Mouse (Mus musculus) intestine, embryonic 16.5 days (tissue): ENCODE measurements around the gene Prss54. TPM values are rescaled to one million over a fixed set of nuclear protein-coding genes. Genes with fewer than 3 reads are reported as not detected.

Experiments
- ATAC-seq: fragments of 200-750 bp; cut with Nextera tagmentation; 2 replicates; pipeline ENCODE4 v1.8.0; 2017; ENCODE audit warnings: moderate TSS enrichment, moderate library complexity
- H3K27ac ChIP-seq: fragments of 300-500 bp; sonication (generic); 2 replicates; pipeline ENCODE4 v1.5.1; 2014; ENCODE audit warnings: mild to moderate bottlenecking, low read length
- H3K27me3 ChIP-seq: fragments of 300-500 bp; sonication (generic); replicated peaks from 2 replicates; pipeline ENCODE4 v1.6.1; 2014; ENCODE audit warnings: low read length, control low read depth, mixed read lengths; ENCODE audit not compliant: control insufficient read depth, insufficient read depth
- H3K36me3 ChIP-seq: fragments of 300-500 bp; sonication (generic); 2 replicates; pipeline ENCODE4 v1.6.1; 2014; ENCODE audit warnings: low read length, control low read depth; ENCODE audit not compliant: control insufficient read depth, insufficient read depth
- H3K4me1 ChIP-seq: fragments of 300-500 bp; sonication (generic); 2 replicates; pipeline ENCODE4 v1.6.1; 2014; ENCODE audit warnings: low read length, control low read depth, mixed read lengths; ENCODE audit not compliant: control insufficient read depth, insufficient read depth
- H3K4me2 ChIP-seq: fragments of 300-500 bp; sonication (generic); 2 replicates; pipeline ENCODE4 v1.6.1; 2014; ENCODE audit warnings: low read depth, low read length, control low read depth
- H3K4me3 ChIP-seq: fragments of 300-500 bp; sonication (generic); 2 replicates; pipeline ENCODE4 v1.5.1; 2014; ENCODE audit warnings: mild to moderate bottlenecking, low read length
- H3K9ac ChIP-seq: fragments of 300-500 bp; sonication (generic); 2 replicates; pipeline ENCODE4 v1.6.1; 2014; ENCODE audit warnings: low read depth, low read length
- H3K9me3 ChIP-seq: fragments of 300-500 bp; sonication (generic); 2 replicates; pipeline ENCODE4 v1.6.1; 2016; ENCODE audit warnings: low read length, control low read depth; ENCODE audit not compliant: control insufficient read depth
- WGBS: fragments of 180-500 bp; shearing (Covaris S2); extraction: QIAGEN DNeasy Blood & Tissue Kit; methylation state at CpG from one replicate; pipeline ENCODE4 v1.1.7; 2014; 5-methylcytosine and 5-hydroxymethylcytosine counted together
- polyA plus RNA-seq: library from polyadenylated mRNA; unstranded; fragments of >200 nt; fragmentation: Nextera tagmentation; extraction: Ambion mirVana; gene quantifications from 2 replicates; pipeline ENCODE4 v1.2.1, GENCODE M21; 2015

Prss54 gene
- polyA plus RNA-seq, 1 experiment from 2014 or later: not detected

GRCm38 (mm10) chr8:95573146-95573545 lies 3.0 kb downstream of the Prss54 start:
- H3K36me3 ChIP-seq: no peaks in the 10 kb centered on the region
- H3K9me3 ChIP-seq: no peaks in the 10 kb centered on the region
- 85% methylated on average over 5 of the region's 5 CpGs for WGBS
- H3K27ac ChIP-seq: no peak overlapping the region
- no peak overlapping the region for H3K4me3 ChIP-seq
- H3K4me1 ChIP-seq: no peaks in the 10 kb centered on the region
- H3K9ac ChIP-seq: no peak overlapping the region
- H3K27me3 ChIP-seq: no peaks in the 10 kb centered on the region
- no peak overlapping the region for H3K4me2 ChIP-seq
- no peak for ATAC-seq

GRCm38 (mm10) chr8:95566809-95567208 lies 9.3 kb downstream of the Prss54 start:
- Histone ChIP-seq H3K27me3 (no peaks in the 10 kb centered on the region), H3K4me2 (no peak overlapping the region), H3K9ac (no peak overlapping the region), H3K4me3 (no peak overlapping the region), H3K36me3 (no peaks in the 10 kb centered on the region), H3K9me3 (no peaks in the 10 kb centered on the region), H3K4me1 (no peaks in the 10 kb centered on the region), H3K27ac (no peak overlapping the region)
- WGBS: 73% methylated on average over 6 of the region's 6 CpGs
- no peak for ATAC-seq

GRCm38 (mm10) chr8:95566217-95566616 lies 9.9 kb downstream of the Prss54 start:
- H3K4me2 ChIP-seq: no peak overlapping the region
- no peaks in the 10 kb centered on the region for H3K36me3 ChIP-seq
- 62% methylated on average over 4 of the region's 4 CpGs for whole genome bisulfite sequencing
- H3K27ac ChIP-seq: no peak overlapping the region
- ATAC-seq: no peak
- H3K4me3 ChIP-seq: no peak overlapping the region
- H3K9me3 ChIP-seq: no peaks in the 10 kb centered on the region
- H3K9ac ChIP-seq: no peak overlapping the region
- H3K27me3 ChIP-seq: no peaks in the 10 kb centered on the region
- H3K4me1 ChIP-seq: no peaks in the 10 kb centered on the region

GRCm38 (mm10) chr8:95555963-95556362 lies 20.2 kb downstream of the Prss54 start:
- Histone ChIP-seq H3K36me3 (no peaks in the 10 kb centered on the region), H3K27me3 (no peaks in the 10 kb centered on the region), H3K27ac (no peak overlapping the region), H3K4me1 (no peaks in the 10 kb centered on the region), H3K9me3 (no peaks in the 10 kb centered on the region), H3K4me2 (no peak overlapping the region), H3K4me3 (no peak overlapping the region), H3K9ac (no peak overlapping the region)
- 86% methylated on average over 2 of the region's 2 CpGs for WGBS
- ATAC-seq: no peak

- Histone ChIP-seq H3K4me3 (no peak overlapping the region), H3K27me3 (no peaks in the 10 kb centered on the region), H3K36me3 (no peaks in the 10 kb centered on the region), H3K4me1 (no peaks in the 10 kb centered on the region), H3K27ac (no peak overlapping the region), H3K9ac (no peak overlapping the region), H3K9me3 (no peaks in the 10 kb centered on the region), H3K4me2 (no peak overlapping the region)
- ATAC-seq: no peak
- WGBS: 64% methylated on average over 4 of the region's 4 CpGs
These were observed 24.6 kb downstream of the Prss54 start for GRCm38 (mm10) chr8:95551577-95551976.

GRCm38 (mm10) chr8:95549871-95550829 lies 26.0 kb downstream of the Prss54 start:
- no peak for ATAC-seq
- Histone ChIP-seq H3K36me3 (no peaks in the 10 kb centered on the region), H3K4me3 (no peak overlapping the region), H3K9ac (no peak overlapping the region), H3K27ac (no peak overlapping the region), H3K9me3 (no peaks in the 10 kb centered on the region), H3K27me3 (no peaks in the 10 kb centered on the region), H3K4me2 (no peak overlapping the region), H3K4me1 (no peaks in the 10 kb centered on the region)
- WGBS: 56% methylated on average over 16 of the region's 16 CpGs

- Histone ChIP-seq H3K27me3 (no peaks in the 10 kb centered on the region), H3K9ac (no peak overlapping the region), H3K36me3 (no peaks in the 10 kb centered on the region), H3K4me2 (no peak overlapping the region), H3K9me3 (no peaks in the 10 kb centered on the region), H3K4me1 (no peaks in the 10 kb centered on the region), H3K4me3 (no peak overlapping the region), H3K27ac (no peak overlapping the region)
- no peak for ATAC-seq
- 62% methylated on average over 8 of the region's 8 CpGs for WGBS
These were observed 28.2 kb downstream of the Prss54 start for GRCm38 (mm10) chr8:95547931-95548330.

- Histone ChIP-seq H3K9me3 (no peaks in the 10 kb centered on the region), H3K27ac (no peak overlapping the region), H3K4me2 (no peak overlapping the region), H3K9ac (no peak overlapping the region), H3K36me3 (no peaks in the 10 kb centered on the region), H3K4me3 (no peak overlapping the region), H3K4me1 (no peaks in the 10 kb centered on the region), H3K27me3 (no peaks in the 10 kb centered on the region)
- ATAC-seq: no peak
- WGBS: 91% methylated on average over 4 of the region's 4 CpGs
These were observed 29.2 kb downstream of the Prss54 start for GRCm38 (mm10) chr8:95546986-95547385.

- Histone ChIP-seq H3K4me1 (no peaks in the 10 kb centered on the region), H3K36me3 (no peaks in the 10 kb centered on the region), H3K27me3 (no peaks in the 10 kb centered on the region), H3K4me3 (no peak overlapping the region), H3K4me2 (no peak overlapping the region), H3K27ac (no peak overlapping the region), H3K9ac (no peak overlapping the region), H3K9me3 (no peaks in the 10 kb centered on the region)
- no peak for ATAC-seq
- WGBS: 71% methylated on average over 17 of the region's 17 CpGs
These were observed 30.3 kb downstream of the Prss54 start for GRCm38 (mm10) chr8:95545815-95546214.
